Mouse (Mus musculus): ENCODE data around the gene Gm9639. TPM values are rescaled to one million over a fixed set of nuclear protein-coding genes. Genes with fewer than 3 reads are reported as not detected.

Gene Gm9639
- polyA plus RNA-seq (2012; ENCODE audit: low replicate concordance), result not detected in 2 replicates

GRCm38 (mm10) chr10:77794976-77795375, at the start of gene Gm9639:
Gm9639 (minus strand) TSS chr10:77795076.

GRCm38 (mm10) chr10:77835647-77836046, 40.8 kb upstream of the Gm9639 start, which contains the start of gene Krtap10-10:
Krtap10-10 (plus strand) TSS chr10:77835947.

GRCm38 (mm10) chr10:77826951-77827350, 32.1 kb upstream of the Gm9639 start, which contains the start of gene Krtap10-4:
Krtap10-4 (minus strand) TSS chr10:77827095.

GRCm38 (mm10) chr10:77814382-77814781, 19.5 kb upstream of the Gm9639 start, which contains the start of gene Gm2696:
Gm2696 (plus strand) TSS chr10:77814682.

GRCm38 (mm10) chr10:77811743-77812142, 16.9 kb upstream of the Gm9639 start, which contains the start of gene Gm9507:
Gm9507 (minus strand) TSS chr10:77811843.

GRCm38 (mm10) chr10:77798921-77799508, 4.1 kb upstream of the Gm9639 start, which contains the start of gene Gm19668:
Gm19668 (minus strand) TSS chr10:77799133.

GRCm38 (mm10) chr10:77787876-77788275, 7.0 kb downstream of the Gm9639 start, which contains the start of gene Gm7137:
Gm7137 (minus strand) TSS chr10:77788200.

GRCm38 (mm10) chr10:77782442-77782841, 12.4 kb downstream of the Gm9639 start, which contains the start of gene Gm3250:
Gm3250 (minus strand) TSS chr10:77782542.

GRCm38 (mm10) chr10:77776844-77777243, 18.0 kb downstream of the Gm9639 start, which contains the start of gene Gm7138:
Gm7138 (minus strand) TSS chr10:77776944.

GRCm38 (mm10) chr10:77771225-77771624, 23.7 kb downstream of the Gm9639 start, which contains the start of gene Gm3238:
Gm3238 (minus strand) TSS chr10:77771325.

GRCm38 (mm10) chr10:77759582-77759981, 35.3 kb downstream of the Gm9639 start, which contains the start of gene Gm3233:
Gm3233 (minus strand) TSS chr10:77759682.

GRCm38 (mm10) chr10:77751254-77751653, 43.6 kb downstream of the Gm9639 start, which contains the start of gene Gm9736:
Gm9736 (minus strand) TSS chr10:77751354.

Other genes starting within 250 kb of the Gm9639 start
- 59.7 and 100 TPM in 2 replicates for gene Pttg1ip, start 213.4 kb downstream of the Gm9639 start, polyA plus RNA-seq (2012; ENCODE audit: low replicate concordance)
- 41.8 and 68.8 TPM in 2 replicates for gene Sumo3, start 189.0 kb downstream of the Gm9639 start, polyA plus RNA-seq (2012; ENCODE audit: low replicate concordance)
- gene Gm49325, start 188.9 kb downstream of the Gm9639 start, polyA plus RNA-seq (2012; ENCODE audit: low replicate concordance), result not detected in 2 replicates
- gene Ube2g2, start 172.8 kb downstream of the Gm9639 start, polyA plus RNA-seq (2012; ENCODE audit: low replicate concordance), result 22.2 and 40.4 TPM in 2 replicates
- gene Tspear, start 108.5 kb downstream of the Gm9639 start, polyA plus RNA-seq (2012; ENCODE audit: low replicate concordance), result 0.80 and 1.4 TPM in 2 replicates
- not detected in 2 replicates for gene Gm19402, start 104.3 kb downstream of the Gm9639 start, polyA plus RNA-seq (2012; ENCODE audit: low replicate concordance)
- not detected in 2 replicates for gene Gm9508, start 97.8 kb downstream of the Gm9639 start, polyA plus RNA-seq (2012; ENCODE audit: low replicate concordance)
- gene Gm10272, start 88.5 kb downstream of the Gm9639 start, polyA plus RNA-seq (2012; ENCODE audit: low replicate concordance), result not detected in 2 replicates
- gene Gm10024, start 83.6 kb downstream of the Gm9639 start, polyA plus RNA-seq (2012; ENCODE audit: low replicate concordance), result not detected in 2 replicates
- gene Gm10142, start 79.3 kb downstream of the Gm9639 start, polyA plus RNA-seq (2012; ENCODE audit: low replicate concordance), result not detected in 2 replicates
- gene Krtap12-1, start 74.5 kb downstream of the Gm9639 start, polyA plus RNA-seq (2012; ENCODE audit: low replicate concordance), result not detected in 2 replicates
- not detected in 2 replicates for gene Gm10100, start 68.6 kb downstream of the Gm9639 start, polyA plus RNA-seq (2012; ENCODE audit: low replicate concordance)
- gene Gm18596, start 52.4 kb downstream of the Gm9639 start, polyA plus RNA-seq (2012; ENCODE audit: low replicate concordance), result not detected in 2 replicates
- not detected in 2 replicates for gene Gm9736, start 43.7 kb downstream of the Gm9639 start, polyA plus RNA-seq (2012; ENCODE audit: low replicate concordance)
- not detected in 2 replicates for gene Gm3233, start 35.4 kb downstream of the Gm9639 start, polyA plus RNA-seq (2012; ENCODE audit: low replicate concordance)
- gene Gm3238, start 23.8 kb downstream of the Gm9639 start, polyA plus RNA-seq (2012; ENCODE audit: low replicate concordance), result not detected in 2 replicates
- gene Gm7138, start 18.1 kb downstream of the Gm9639 start, polyA plus RNA-seq (2012; ENCODE audit: low replicate concordance), result not detected in 2 replicates
- gene Gm3250, start 12.5 kb downstream of the Gm9639 start, polyA plus RNA-seq (2012; ENCODE audit: low replicate concordance), result not detected in 2 replicates
- gene Gm7137, start 6.9 kb downstream of the Gm9639 start, polyA plus RNA-seq (2012; ENCODE audit: low replicate concordance), result not detected in 2 replicates
- gene Gm19668, start 4.1 kb upstream of the Gm9639 start, polyA plus RNA-seq (2012; ENCODE audit: low replicate concordance), result not detected in 2 replicates
- not detected in 2 replicates for gene Gm9507, start 16.8 kb upstream of the Gm9639 start, polyA plus RNA-seq (2012; ENCODE audit: low replicate concordance)
- gene Gm2696, start 19.6 kb upstream of the Gm9639 start, polyA plus RNA-seq (2012; ENCODE audit: low replicate concordance), result not detected in 2 replicates
- not detected in 2 replicates for gene Krtap10-4, start 32.0 kb upstream of the Gm9639 start, polyA plus RNA-seq (2012; ENCODE audit: low replicate concordance)
- gene Krtap10-10, start 40.9 kb upstream of the Gm9639 start, polyA plus RNA-seq (2012; ENCODE audit: low replicate concordance), result not detected in 2 replicates
- gene Gm36176, start 51.7 kb upstream of the Gm9639 start, polyA plus RNA-seq (2012; ENCODE audit: low replicate concordance), result not detected in 2 replicates
- gene Gm10318, start 57.8 kb upstream of the Gm9639 start, polyA plus RNA-seq (2012; ENCODE audit: low replicate concordance), result not detected in 2 replicates
- not detected in 2 replicates for gene Gm3285, start 66.9 kb upstream of the Gm9639 start, polyA plus RNA-seq (2012; ENCODE audit: low replicate concordance)
- 0.25 and 0.51 TPM in 2 replicates for gene Lrrc3, start 107.5 kb upstream of the Gm9639 start, polyA plus RNA-seq (2012; ENCODE audit: low replicate concordance)
- gene Trpm2, start 175.5 kb upstream of the Gm9639 start, polyA plus RNA-seq (2012; ENCODE audit: low replicate concordance), result 16.4 and 23.4 TPM in 2 replicates
- gene 1810043G02Rik, start 183.4 kb upstream of the Gm9639 start, polyA plus RNA-seq (2012; ENCODE audit: low replicate concordance), result 25.5 and 26.2 TPM in 2 replicates
- 39.0 and 77.3 TPM in 2 replicates for gene Pfkl, start 215.0 kb upstream of the Gm9639 start, polyA plus RNA-seq (2012; ENCODE audit: low replicate concordance)
- gene Dnmt3l, start 246.9 kb upstream of the Gm9639 start, polyA plus RNA-seq (2012; ENCODE audit: low replicate concordance), result not detected in 2 replicates
- gene Aire, start 248.5 kb upstream of the Gm9639 start, polyA plus RNA-seq (2012; ENCODE audit: low replicate concordance), result 3.1 and 8.2 TPM in 2 replicates

Measured in hematopoietic multipotent progenitor cell, adult 10-12 weeks (in vitro differentiated cells).